Mouse (Mus musculus): ENCODE measurements around the gene Rasl10a. TPM values are rescaled to one million over a fixed set of nuclear protein-coding genes. Genes with fewer than 3 reads are reported as not detected.
A peak's percentile ranks its signal among the peaks of the same experiment; 100 is the strongest.

Rasl10a gene
- polyA plus RNA-seq, 1 experiment: 2.9 TPM

GRCm38 (mm10) chr11:5060756-5061412, 3.0 kb downstream of the Rasl10a start:
- Histone ChIP-seq H3K4me1 (ENCODE audit: control insufficient read depth, insufficient read depth, low read length) (peaks cover 19% of the 10 kb centered on the region), H3K4me3 (replicated peaks; ENCODE audit: insufficient read depth, low read depth, low read length) (no peak overlapping the region), H3K27ac (ENCODE audit: insufficient read depth, low read length) (no peak overlapping the region), H3K27me3 (ENCODE audit: control insufficient read depth, insufficient read depth, low read length) (no peaks in the 10 kb centered on the region; the same call in 1 of the 2 replicates)
- no peak for TF ChIP-seq POLR2A (IDR thresholded peaks at IDR 0.05; ENCODE audit: borderline replicate concordance, insufficient read depth, low read length)
- WGBS: 72% methylated on average over 28 of the region's 28 CpGs
- no peak for DNase-seq

DNA sequence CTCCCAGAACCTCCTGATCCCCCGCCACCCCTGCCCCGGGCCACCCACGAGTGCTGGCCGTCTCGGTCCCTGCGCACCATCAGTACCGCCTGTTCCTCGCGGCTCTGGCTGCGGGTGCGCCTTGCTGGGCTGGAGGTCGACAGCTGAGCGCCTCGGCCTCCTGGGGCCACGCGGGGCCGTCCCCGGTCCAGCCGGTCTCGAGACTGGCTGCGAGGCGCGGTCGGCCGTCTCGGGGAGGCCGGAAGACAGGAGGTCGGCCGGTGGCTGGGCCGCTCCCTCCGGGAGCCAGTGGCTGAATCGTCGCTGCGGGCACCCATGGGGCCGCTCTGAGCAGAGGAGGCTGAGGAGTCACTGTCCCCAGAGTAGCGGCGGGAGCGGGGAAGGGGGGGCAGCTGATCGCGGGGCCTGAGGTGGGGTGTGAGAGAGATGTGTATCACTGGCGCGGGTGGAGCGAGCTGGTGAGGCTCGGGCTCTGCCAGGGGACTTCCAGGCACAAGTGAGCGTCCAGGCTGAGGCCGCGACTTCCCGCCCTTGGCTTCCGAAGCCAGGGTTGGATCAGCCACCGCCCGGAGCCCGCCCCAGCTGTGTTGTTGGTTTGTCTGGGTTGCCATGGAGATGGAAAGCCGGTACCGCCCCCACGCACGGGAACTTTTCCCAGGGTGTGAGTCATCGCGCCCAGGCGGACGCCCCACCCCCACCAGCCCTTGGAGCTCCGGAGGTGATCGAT, 3.6 kb downstream of the Rasl10a start:
- DNase-seq: peak; percentile 86
- TF ChIP-seq CTCF (IDR thresholded peaks at IDR 0.05; ENCODE audit: borderline replicate concordance, insufficient read depth, low read depth, low read length) (no peak), POLR2A (IDR thresholded peaks at IDR 0.05; ENCODE audit: borderline replicate concordance, insufficient read depth, low read length) (no peak)
- Histone ChIP-seq H3K27me3 (ENCODE audit: control insufficient read depth, insufficient read depth, low read length) (no peaks in the 10 kb centered on the region; the same call in 1 of the 2 replicates), H3K4me1 (ENCODE audit: control insufficient read depth, insufficient read depth, low read length) (peaks cover 16% of the 10 kb centered on the region), H3K4me3 (replicated peaks; ENCODE audit: insufficient read depth, low read depth, low read length) (peak overlapping the region; percentile 26), H3K27ac (ENCODE audit: insufficient read depth, low read length) (no peak overlapping the region)
- WGBS: 18% methylated on average over 62 of the region's 62 CpGs

DNA sequence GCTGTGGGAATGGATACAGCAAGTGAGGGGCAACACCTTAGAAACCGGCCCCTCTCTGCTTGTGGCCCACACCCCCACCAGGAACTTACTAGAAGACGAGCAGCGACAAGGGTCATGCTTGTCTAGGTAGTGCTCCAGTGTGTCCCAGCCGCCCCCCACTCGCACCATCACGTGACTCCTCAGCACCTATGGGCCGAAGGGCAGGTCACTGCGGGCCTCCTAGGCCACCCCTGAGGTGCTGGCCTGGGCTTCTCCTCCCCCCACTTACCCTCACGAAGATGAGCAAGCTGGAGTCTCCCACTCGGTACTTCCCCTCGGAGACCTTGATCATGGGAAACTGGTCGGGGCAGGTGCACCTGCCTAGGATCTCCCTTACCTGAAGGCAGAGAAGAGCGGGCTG, 4.4 kb downstream of the Rasl10a start:
- DNase-seq: no peak
- Histone ChIP-seq H3K4me1 (ENCODE audit: control insufficient read depth, insufficient read depth, low read length) (peaks cover 16% of the 10 kb centered on the region), H3K4me3 (replicated peaks; ENCODE audit: insufficient read depth, low read depth, low read length) (no peak overlapping the region), H3K27me3 (ENCODE audit: control insufficient read depth, insufficient read depth, low read length) (no peaks in the 10 kb centered on the region; the same call in 1 of the 2 replicates), H3K27ac (ENCODE audit: insufficient read depth, low read length) (no peak overlapping the region)
- WGBS: 39% methylated on average over 13 of the region's 13 CpGs
- TF ChIP-seq CTCF (IDR thresholded peaks at IDR 0.05; ENCODE audit: borderline replicate concordance, insufficient read depth, low read depth, low read length) (no peak), POLR2A (IDR thresholded peaks at IDR 0.05; ENCODE audit: borderline replicate concordance, insufficient read depth, low read length) (no peak)

GRCm38 (mm10) chr11:5062860-5063505, 5.1 kb downstream of the Rasl10a start:
- Histone ChIP-seq H3K4me3 (replicated peaks; ENCODE audit: insufficient read depth, low read depth, low read length) (no peak overlapping the region), H3K27ac (ENCODE audit: insufficient read depth, low read length) (no peak overlapping the region), H3K27me3 (ENCODE audit: control insufficient read depth, insufficient read depth, low read length) (no peaks in the 10 kb centered on the region; the same call in 1 of the 2 replicates), H3K4me1 (ENCODE audit: control insufficient read depth, insufficient read depth, low read length) (peaks cover 16% of the 10 kb centered on the region)
- TF ChIP-seq CTCF (IDR thresholded peaks at IDR 0.05; ENCODE audit: borderline replicate concordance, insufficient read depth, low read depth, low read length): no peak
- TF ChIP-seq POLR2A (IDR thresholded peaks at IDR 0.05; ENCODE audit: borderline replicate concordance, insufficient read depth, low read length): no peak
- WGBS: 68% methylated on average over 13 of the region's 13 CpGs
- DNase-seq: no peak

DNA sequence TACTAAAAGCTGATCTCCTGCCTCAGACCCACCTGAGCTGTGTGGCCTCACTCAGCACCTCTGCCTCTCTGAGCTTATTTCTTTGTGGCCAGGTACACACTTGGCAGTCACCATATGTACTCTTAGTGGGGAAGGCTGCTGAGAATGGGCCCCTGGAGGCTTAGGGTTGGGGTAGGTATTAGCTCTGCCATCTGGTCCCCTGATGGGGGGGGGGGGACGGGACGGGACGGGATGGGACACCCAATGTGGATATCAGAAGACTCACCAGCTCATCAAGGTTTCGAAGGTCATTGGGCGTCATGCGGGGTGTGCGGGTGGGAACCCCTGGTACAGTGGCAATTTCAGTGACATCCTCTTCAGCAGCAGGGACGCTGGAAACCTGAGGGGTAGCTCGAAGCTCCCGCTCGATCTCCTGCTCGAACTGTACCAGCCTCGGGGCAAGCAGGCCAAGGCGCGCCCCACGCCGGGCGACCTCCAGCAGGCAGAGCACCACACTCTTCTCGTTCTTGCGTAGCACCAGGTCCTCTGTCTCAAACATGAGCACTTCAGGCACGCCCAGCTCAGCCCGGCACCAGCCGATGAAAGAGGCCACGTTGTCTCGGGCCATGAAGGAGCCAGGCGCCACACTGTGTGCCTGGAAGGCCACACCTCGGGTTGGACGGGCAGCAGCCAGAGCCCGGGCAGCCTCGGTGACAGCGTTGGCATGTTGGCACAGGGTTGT, 5.8 kb downstream of the Rasl10a start:
- no peak overlapping the region for H3K27ac ChIP-seq (ENCODE audit: insufficient read depth, low read length)
- TF ChIP-seq POLR2A (IDR thresholded peaks at IDR 0.05; ENCODE audit: borderline replicate concordance, insufficient read depth, low read length): no peak
- no peak for TF ChIP-seq CTCF (IDR thresholded peaks at IDR 0.05; ENCODE audit: borderline replicate concordance, insufficient read depth, low read depth, low read length)
- peak; percentile 37 to 48 for DNase-seq
- peak overlapping the region; percentile 56 for H3K4me3 ChIP-seq (replicated peaks; ENCODE audit: insufficient read depth, low read depth, low read length)
- WGBS: 39% methylated on average over 31 of the region's 31 CpGs
- no peaks in the 10 kb centered on the region; the same call in 1 of the 2 replicates for H3K27me3 ChIP-seq (ENCODE audit: control insufficient read depth, insufficient read depth, low read length)
- H3K4me1 ChIP-seq (ENCODE audit: control insufficient read depth, insufficient read depth, low read length): peaks cover 16% of the 10 kb centered on the region

GRCm38 (mm10) chr11:5064282-5065055, 6.5 kb downstream of the Rasl10a start:
- H3K27ac ChIP-seq (ENCODE audit: insufficient read depth, low read length): no peak overlapping the region

More at GRCm38 (mm10) chr11:5064282-5065055, 6.5 kb downstream of the Rasl10a start:
- peak overlapping the region; percentile 56 for H3K4me3 ChIP-seq (replicated peaks; ENCODE audit: insufficient read depth, low read depth, low read length)
- DNase-seq: no peak
- no peaks in the 10 kb centered on the region for H3K27me3 ChIP-seq (ENCODE audit: control insufficient read depth, insufficient read depth, low read length)
- H3K4me1 ChIP-seq (ENCODE audit: control insufficient read depth, insufficient read depth, low read length): peaks cover 16% of the 10 kb centered on the region
- WGBS: 8% methylated on average over 38 of the region's 38 CpGs
- no peak for TF ChIP-seq POLR2A (IDR thresholded peaks at IDR 0.05; ENCODE audit: borderline replicate concordance, insufficient read depth, low read length)
